Mouse (Mus musculus): Measurements from ENCODE around the gene Clec2d. TPM values are rescaled to one million over a fixed set of nuclear protein-coding genes. Genes with fewer than 3 reads are reported as not detected.

Clec2d gene
- 8.0 TPM for polyA plus RNA-seq (2012; fragmentation: generic; extraction: Trizol)
- long read RNA-seq, experiment 1: 0 reads
- long read RNA-seq, experiment 2: 0 reads

GRCm38 (mm10) chr6:129180403-129181169, at the start of gene Clec2d:
Gene Clec2d (plus strand): TSS chr6:129180615.
- peak within 1 kb of the TSS; percentile 37 for H3K4me3 ChIP-seq (ENCODE audit: insufficient read depth, poor library complexity, severe bottlenecking)
- no peaks in the 10 kb centered on the region for H3K27me3 ChIP-seq (ENCODE audit: control insufficient read depth, insufficient read depth, insufficient read length)
- H3ac ChIP-seq (ENCODE audit: control insufficient read depth, insufficient read length, low read depth): peak within 1 kb of the TSS; percentile 71
- peaks cover 21% of the 10 kb centered on the region for H3K36me3 ChIP-seq (ENCODE audit: control insufficient read depth, insufficient read depth)
- peaks cover 11% of the 10 kb centered on the region for H3K79me3 ChIP-seq (ENCODE audit: low read depth)
- H3K79me2 ChIP-seq (ENCODE audit: control insufficient read depth, insufficient read depth): peaks cover 28% of the 10 kb centered on the region
- TF ChIP-seq USF1 (IDR thresholded peaks at IDR 0.05; ENCODE audit: low read depth): no peak
- no peak for TF ChIP-seq FOSL1 (IDR thresholded peaks at IDR 0.05; ENCODE audit: insufficient read depth, low read length, poor library complexity, severe bottlenecking)
- TF ChIP-seq MAX (IDR thresholded peaks at IDR 0.05): peak; percentile 72
- TF ChIP-seq CTCF (IDR thresholded peaks at IDR 0.05; ENCODE audit: control insufficient read depth, insufficient read depth, insufficient read length): peak; percentile 49
- TF ChIP-seq MYOG (IDR thresholded peaks at IDR 0.05; ENCODE audit: control insufficient read depth, extremely low read depth, insufficient read length): no peak
- TF ChIP-seq MYOD1 (IDR thresholded peaks at IDR 0.05; ENCODE audit: control insufficient read depth, insufficient read length, low read depth): no peak
- TF ChIP-seq CEBPB (IDR thresholded peaks at IDR 0.05; ENCODE audit: low read depth): peak; percentile 25

- no peaks in the 10 kb centered on the region for H3K27me3 ChIP-seq (ENCODE audit: control insufficient read depth, insufficient read depth, insufficient read length)
- H3ac ChIP-seq (ENCODE audit: control insufficient read depth, insufficient read length, low read depth): no peak overlapping the region
- no peak for TF ChIP-seq MYOG (IDR thresholded peaks at IDR 0.05; ENCODE audit: control insufficient read depth, extremely low read depth, insufficient read length)
- TF ChIP-seq MAX (IDR thresholded peaks at IDR 0.05): no peak
- no peak for TF ChIP-seq MYOD1 (IDR thresholded peaks at IDR 0.05; ENCODE audit: control insufficient read depth, insufficient read length, low read depth)
- no peak for TF ChIP-seq USF1 (IDR thresholded peaks at IDR 0.05; ENCODE audit: low read depth)
- TF ChIP-seq FOSL1 (IDR thresholded peaks at IDR 0.05; ENCODE audit: insufficient read depth, low read length, poor library complexity, severe bottlenecking): no peak
- no peak for TF ChIP-seq CTCF (IDR thresholded peaks at IDR 0.05; ENCODE audit: control insufficient read depth, insufficient read depth, insufficient read length)
- no peak for TF ChIP-seq CEBPB (IDR thresholded peaks at IDR 0.05; ENCODE audit: low read depth)
- no peaks in the 10 kb centered on the region for H3K79me2 ChIP-seq (ENCODE audit: control insufficient read depth, insufficient read depth)
- no peaks in the 10 kb centered on the region for H3K36me3 ChIP-seq (ENCODE audit: control insufficient read depth, insufficient read depth)
- H3K79me3 ChIP-seq (ENCODE audit: low read depth): no peaks in the 10 kb centered on the region
- no peak overlapping the region for H3K4me3 ChIP-seq (ENCODE audit: insufficient read depth, poor library complexity, severe bottlenecking)
Observed at GRCm38 (mm10) chr6:129132604-129133341, 47.6 kb upstream of the Clec2d start.

- Histone ChIP-seq H3K27me3 (ENCODE audit: control insufficient read depth, insufficient read depth, insufficient read length) (no peaks in the 10 kb centered on the region), H3K4me3 (ENCODE audit: insufficient read depth, poor library complexity, severe bottlenecking) (no peak overlapping the region), H3K79me2 (ENCODE audit: control insufficient read depth, insufficient read depth) (no peaks in the 10 kb centered on the region), H3K79me3 (ENCODE audit: low read depth) (no peaks in the 10 kb centered on the region), H3K36me3 (ENCODE audit: control insufficient read depth, insufficient read depth) (no peaks in the 10 kb centered on the region), H3ac (ENCODE audit: control insufficient read depth, insufficient read length, low read depth) (no peak overlapping the region)
- TF ChIP-seq CEBPB (IDR thresholded peaks at IDR 0.05; ENCODE audit: low read depth) (no peak), MYOG (IDR thresholded peaks at IDR 0.05; ENCODE audit: control insufficient read depth, extremely low read depth, insufficient read length) (no peak), USF1 (IDR thresholded peaks at IDR 0.05; ENCODE audit: low read depth) (no peak), FOSL1 (IDR thresholded peaks at IDR 0.05; ENCODE audit: insufficient read depth, low read length, poor library complexity, severe bottlenecking) (no peak), MYOD1 (IDR thresholded peaks at IDR 0.05; ENCODE audit: control insufficient read depth, insufficient read length, low read depth) (no peak), CTCF (IDR thresholded peaks at IDR 0.05; ENCODE audit: control insufficient read depth, insufficient read depth, insufficient read length) (no peak), MAX (IDR thresholded peaks at IDR 0.05) (no peak)
Observed at GRCm38 (mm10) chr6:129146812-129147211, 33.6 kb upstream of the Clec2d start.

GRCm38 (mm10) chr6:129160103-129160502, 20.3 kb upstream of the Clec2d start:
- Histone ChIP-seq H3K79me2 (ENCODE audit: control insufficient read depth, insufficient read depth) (no peaks in the 10 kb centered on the region), H3K36me3 (ENCODE audit: control insufficient read depth, insufficient read depth) (no peaks in the 10 kb centered on the region), H3K4me3 (ENCODE audit: insufficient read depth, poor library complexity, severe bottlenecking) (no peak overlapping the region), H3ac (ENCODE audit: control insufficient read depth, insufficient read length, low read depth) (no peak overlapping the region), H3K79me3 (ENCODE audit: low read depth) (no peaks in the 10 kb centered on the region), H3K27me3 (ENCODE audit: control insufficient read depth, insufficient read depth, insufficient read length) (no peaks in the 10 kb centered on the region)
- no peak for TF ChIP-seq USF1 (IDR thresholded peaks at IDR 0.05; ENCODE audit: low read depth)
- TF ChIP-seq FOSL1 (IDR thresholded peaks at IDR 0.05; ENCODE audit: insufficient read depth, low read length, poor library complexity, severe bottlenecking): no peak
- TF ChIP-seq MAX (IDR thresholded peaks at IDR 0.05): no peak

GRCm38 (mm10) chr6:129161136-129161535, 19.3 kb upstream of the Clec2d start:
- H3K79me3 ChIP-seq (ENCODE audit: low read depth): no peaks in the 10 kb centered on the region
- no peak overlapping the region for H3K4me3 ChIP-seq (ENCODE audit: insufficient read depth, poor library complexity, severe bottlenecking)
- H3ac ChIP-seq (ENCODE audit: control insufficient read depth, insufficient read length, low read depth): no peak overlapping the region
- H3K27me3 ChIP-seq (ENCODE audit: control insufficient read depth, insufficient read depth, insufficient read length): no peaks in the 10 kb centered on the region
- H3K36me3 ChIP-seq (ENCODE audit: control insufficient read depth, insufficient read depth): no peaks in the 10 kb centered on the region
- H3K79me2 ChIP-seq (ENCODE audit: control insufficient read depth, insufficient read depth): no peaks in the 10 kb centered on the region
- TF ChIP-seq MAX (IDR thresholded peaks at IDR 0.05): no peak
- TF ChIP-seq MYOD1 (IDR thresholded peaks at IDR 0.05; ENCODE audit: control insufficient read depth, insufficient read length, low read depth): no peak
- no peak for TF ChIP-seq MYOG (IDR thresholded peaks at IDR 0.05; ENCODE audit: control insufficient read depth, extremely low read depth, insufficient read length)
- TF ChIP-seq FOSL1 (IDR thresholded peaks at IDR 0.05; ENCODE audit: insufficient read depth, low read length, poor library complexity, severe bottlenecking): no peak
- TF ChIP-seq CEBPB (IDR thresholded peaks at IDR 0.05; ENCODE audit: low read depth): no peak
- TF ChIP-seq CTCF (IDR thresholded peaks at IDR 0.05; ENCODE audit: control insufficient read depth, insufficient read depth, insufficient read length): no peak
- no peak for TF ChIP-seq USF1 (IDR thresholded peaks at IDR 0.05; ENCODE audit: low read depth)

All from C2C12 (cell line).